Mouse (Mus musculus): ENCODE measurements around the gene Slc2a12.

DNA sequence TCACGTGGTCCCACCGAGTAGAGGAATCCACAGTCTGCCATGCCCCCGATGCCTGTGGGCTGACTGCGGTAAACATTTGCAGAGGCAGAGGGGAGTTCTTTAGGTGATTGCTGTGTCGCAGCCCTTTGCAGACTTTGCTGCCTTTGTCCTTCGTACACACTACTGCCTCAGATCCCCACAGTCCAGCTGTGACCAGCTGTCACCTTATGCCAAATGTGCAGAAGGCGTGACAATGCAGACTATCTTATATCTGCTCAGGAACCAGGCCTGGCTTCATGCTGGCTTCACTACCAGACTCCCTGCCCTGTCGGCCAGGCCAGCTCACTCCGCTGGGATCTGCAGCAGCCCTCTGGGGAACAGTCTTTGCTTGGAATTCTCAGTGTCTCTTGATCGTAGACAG, 29.5 kb upstream of the Slc2a12 start:
- TF ChIP-seq CTCF (IDR thresholded peaks at IDR 0.05) (no peak), EP300 (IDR thresholded peaks at IDR 0.05) (no peak)

All from lung, postnatal 0 days (tissue).